Mouse (Mus musculus): Measurements from ENCODE around the gene Olfr1230. TPM values are rescaled to one million over a fixed set of nuclear protein-coding genes. Genes with fewer than 3 reads are reported as not detected.

Gene Olfr1230
- not detected for total RNA-seq (2022)

DNA sequence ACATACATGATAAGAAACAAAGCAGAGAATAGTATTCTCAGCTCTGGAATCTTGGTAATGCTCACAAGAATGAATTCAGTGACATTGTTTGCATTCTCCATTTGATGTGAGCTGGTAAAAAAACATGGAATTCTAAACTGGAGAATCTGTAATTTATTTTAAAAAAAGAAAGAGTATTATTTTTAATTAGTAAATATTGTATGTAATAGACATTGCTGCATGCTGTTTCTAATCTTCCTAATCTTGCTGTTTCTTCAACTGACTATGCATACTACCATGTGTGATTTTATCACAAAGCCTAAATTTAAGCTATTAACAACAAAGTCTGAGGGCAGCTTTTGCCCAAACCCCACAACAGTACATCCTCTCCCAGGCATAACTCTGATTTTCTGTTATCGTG, at the start of gene Olfr1230:
Olfr1230 (minus strand) TSS at position 101 of the 400 bp plus-strand sequence.
- DNase-seq, result no peak

GRCm38 (mm10) chr2:89342298-89342697, 45.2 kb upstream of the Olfr1230 start, which contains the start of gene Olfr1233:
Olfr1233 (minus strand) TSS chr2:89342398.
- no peak for DNase-seq

- DNase-seq, result no peak
These were observed 32.5 kb upstream of the Olfr1230 start, which contains the start of gene Olfr1232 for GRCm38 (mm10) chr2:89329575-89329974. Olfr1232 (minus strand) TSS chr2:89329675.

DNA sequence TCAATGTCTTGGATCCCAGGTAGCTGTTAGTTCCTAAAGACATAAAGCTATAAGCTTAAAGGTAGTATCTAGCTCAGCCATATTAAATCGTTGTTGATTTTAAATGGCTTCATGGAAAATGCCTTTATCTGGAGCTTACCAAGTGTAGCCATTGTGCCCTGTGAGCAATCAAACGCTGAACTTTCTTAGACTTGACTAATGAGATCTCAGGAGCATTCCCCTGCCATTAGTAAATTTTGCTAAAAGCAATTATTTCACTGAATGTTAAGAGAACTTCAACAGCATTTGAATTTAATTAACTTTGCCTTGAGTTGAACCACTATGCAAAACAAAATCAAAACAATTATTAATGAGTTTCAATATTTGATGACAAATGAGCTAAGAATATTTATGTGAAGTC, 9.9 kb upstream of the Olfr1230 start, which contains the start of gene Olfr1231:
Olfr1231 (minus strand) TSS at position 101 of the 400 bp plus-strand sequence.
- DNase-seq, result no peak

DNA sequence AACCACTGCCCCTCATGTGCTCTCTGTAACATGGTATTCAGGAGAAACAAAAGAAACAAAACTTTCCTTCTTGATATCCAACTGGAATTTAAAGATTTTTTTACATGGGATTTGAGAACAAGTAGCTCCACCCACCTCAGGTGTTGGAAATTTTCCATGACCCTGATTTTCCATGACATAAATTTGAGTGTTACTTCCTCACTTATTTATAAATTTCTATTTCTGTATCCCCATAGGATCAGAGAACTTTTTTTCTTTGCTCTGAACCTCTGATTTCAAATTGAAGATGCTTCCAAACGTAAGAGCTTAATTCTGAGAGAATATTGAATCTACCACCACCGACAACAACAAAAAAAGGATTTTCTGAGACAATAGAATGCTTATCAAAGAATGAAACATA, 9.2 kb downstream of the Olfr1230 start, which contains the start of gene Olfr1229:
Olfr1229 (minus strand) TSS at position 101 of the 400 bp plus-strand sequence.
- no peak for DNase-seq

GRCm38 (mm10) chr2:89253962-89254361, 43.1 kb downstream of the Olfr1230 start, which contains the start of gene Olfr1228:
Olfr1228 (minus strand) TSS chr2:89254062.
- no peak for DNase-seq

Other genes with a start within 250 kb of the Olfr1230 start
- not detected for gene Olfr1218, start 236.1 kb downstream of the Olfr1230 start, total RNA-seq (2022)
- gene Olfr1219, start 213.8 kb downstream of the Olfr1230 start, total RNA-seq (2022), result not detected
- gene Olfr1220, start 190.4 kb downstream of the Olfr1230 start, total RNA-seq (2022), result not detected
- not detected for gene Olfr1221, start 180.0 kb downstream of the Olfr1230 start, total RNA-seq (2022)
- gene Olfr1222, start 164.2 kb downstream of the Olfr1230 start, total RNA-seq (2022), result not detected
- gene Olfr1223, start 145.7 kb downstream of the Olfr1230 start, total RNA-seq (2022), result not detected
- gene Olfr1224-ps1, start 133.2 kb downstream of the Olfr1230 start, total RNA-seq (2022), result not detected
- gene Olfr1225, start 122.6 kb downstream of the Olfr1230 start, total RNA-seq (2022), result not detected
- not detected for gene Olfr1226, start 97.2 kb downstream of the Olfr1230 start, total RNA-seq (2022)
- gene Olfr1228, start 43.2 kb downstream of the Olfr1230 start, total RNA-seq (2022), result not detected
- gene Olfr1229, start 9.3 kb downstream of the Olfr1230 start, total RNA-seq (2022), result not detected
- gene Olfr1231, start 9.8 kb upstream of the Olfr1230 start, total RNA-seq (2022), result not detected
- gene Olfr1232, start 32.4 kb upstream of the Olfr1230 start, total RNA-seq (2022), result not detected
- not detected for gene Olfr1233, start 45.1 kb upstream of the Olfr1230 start, total RNA-seq (2022)
- gene Olfr1234, start 67.6 kb upstream of the Olfr1230 start, total RNA-seq (2022), result not detected
- not detected for gene Olfr1238, start 112.4 kb upstream of the Olfr1230 start, total RNA-seq (2022)
- gene Olfr1239, start 123.1 kb upstream of the Olfr1230 start, total RNA-seq (2022), result not detected
- gene Olfr1240, start 145.7 kb upstream of the Olfr1230 start, total RNA-seq (2022), result not detected
- gene Olfr1241, start 189.9 kb upstream of the Olfr1230 start, total RNA-seq (2022), result not detected
- gene Olfr1242, start 201.1 kb upstream of the Olfr1230 start, total RNA-seq (2022), result not detected
- not detected for gene Olfr1243, start 234.2 kb upstream of the Olfr1230 start, total RNA-seq (2022)